Mouse (Mus musculus): ENCODE data around the gene Syt1.

GRCm38 (mm10) chr10:108452421-108452820, 558.4 kb downstream of the Syt1 start:
- no peak for TF ChIP-seq CTCF (IDR thresholded peaks at IDR 0.05; ENCODE audit: low read depth, low read length)
- no peak for TF ChIP-seq POLR2AphosphoS5 (IDR thresholded peaks at IDR 0.05; ENCODE audit: insufficient replicate concordance, low read depth, low read length)
- no peak for TF ChIP-seq GATA1 (IDR thresholded peaks at IDR 0.05; ENCODE audit: borderline replicate concordance, low read length)
- TF ChIP-seq GATA2 (IDR thresholded peaks at IDR 0.05; ENCODE audit: borderline replicate concordance, low read depth, low read length) = no peak
- no peak for TF ChIP-seq TAL1 (conservative IDR thresholded peaks at IDR 0.05; ENCODE audit: low read depth, low read length)

Measured in G1E (cell line).